Mouse (Mus musculus): ENCODE results near the gene Eif4a1. TPM values are rescaled to one million over a fixed set of nuclear protein-coding genes. Genes with fewer than 3 reads are reported as not detected.
A peak's percentile ranks its signal among the peaks of the same experiment; 100 is the strongest.

Eif4a1 gene
- polyA plus RNA-seq, 1 experiment = 540 TPM

GRCm38 (mm10) chr11:69685526-69686148, 13.4 kb upstream of the Eif4a1 start, which contains the start of gene Tnfsf13:
Gene Tnfsf13 (minus strand): TSS chr11:69685784.
- Histone ChIP-seq H3K4me3 (replicated peaks; ENCODE audit: control insufficient read depth, low read depth, low read length) (peak within 1 kb of the TSS; percentile 38), H3K4me1 (ENCODE audit: control insufficient read depth, insufficient read depth, low read length) (peaks cover 3% of the 10 kb centered on the region), H3K27ac (ENCODE audit: control insufficient read depth, insufficient read depth, low read depth, low read length, poor library complexity) (peak within 1 kb of the TSS; percentile 86)
- TF ChIP-seq CTCF (IDR thresholded peaks at IDR 0.05; ENCODE audit: control insufficient read depth, insufficient read depth, low read length) (no peak), POLR2A (IDR thresholded peaks at IDR 0.05; ENCODE audit: borderline replicate concordance, control insufficient read depth, low read depth, low read length) (no peak; the same call in 1 of the 2 replicates)
- WGBS = 17% methylated on average over 10 of the region's 10 CpGs

- TF ChIP-seq POLR2A (IDR thresholded peaks at IDR 0.05; ENCODE audit: borderline replicate concordance, control insufficient read depth, low read depth, low read length) (no peak), CTCF (IDR thresholded peaks at IDR 0.05; ENCODE audit: control insufficient read depth, insufficient read depth, low read length) (no peak)
- Histone ChIP-seq H3K4me3 (replicated peaks; ENCODE audit: control insufficient read depth, low read depth, low read length) (peak overlapping the region; percentile 19), H3K4me1 (ENCODE audit: control insufficient read depth, insufficient read depth, low read length) (peaks cover 3% of the 10 kb centered on the region), H3K27ac (ENCODE audit: control insufficient read depth, insufficient read depth, low read depth, low read length, poor library complexity) (peak overlapping the region; percentile 86)
- WGBS = 56% methylated on average over 6 of the region's 6 CpGs
Measured at GRCm38 (mm10) chr11:69684936-69685335, 12.7 kb upstream of the Eif4a1 start.

- TF ChIP-seq CTCF (IDR thresholded peaks at IDR 0.05; ENCODE audit: control insufficient read depth, insufficient read depth, low read length) (no peak), POLR2A (IDR thresholded peaks at IDR 0.05; ENCODE audit: borderline replicate concordance, control insufficient read depth, low read depth, low read length) (no peak)
- H3K27ac ChIP-seq (ENCODE audit: control insufficient read depth, insufficient read depth, low read depth, low read length, poor library complexity) = peak overlapping the region; percentile 9
- peaks cover 3% of the 10 kb centered on the region for H3K4me1 ChIP-seq (ENCODE audit: control insufficient read depth, insufficient read depth, low read length)
- 62% methylated on average over 12 of the region's 12 CpGs for WGBS
- H3K4me3 ChIP-seq (replicated peaks; ENCODE audit: control insufficient read depth, low read depth, low read length) = peak overlapping the region; percentile 39
Measured at GRCm38 (mm10) chr11:69684128-69684745, 12.0 kb upstream of the Eif4a1 start.

GRCm38 (mm10) chr11:69683576-69683975, 11.4 kb upstream of the Eif4a1 start:
- TF ChIP-seq POLR2A (IDR thresholded peaks at IDR 0.05; ENCODE audit: borderline replicate concordance, control insufficient read depth, low read depth, low read length) = no peak
- 78% methylated on average over 7 of the region's 7 CpGs for WGBS
- Histone ChIP-seq H3K4me3 (replicated peaks; ENCODE audit: control insufficient read depth, low read depth, low read length) (no peak overlapping the region), H3K4me1 (ENCODE audit: control insufficient read depth, insufficient read depth, low read length) (peaks cover 3% of the 10 kb centered on the region), H3K27ac (ENCODE audit: control insufficient read depth, insufficient read depth, low read depth, low read length, poor library complexity) (no peak overlapping the region)

GRCm38 (mm10) chr11:69682840-69683533, 10.8 kb upstream of the Eif4a1 start:
- Histone ChIP-seq H3K4me3 (replicated peaks; ENCODE audit: control insufficient read depth, low read depth, low read length) (no peak overlapping the region), H3K4me1 (ENCODE audit: control insufficient read depth, insufficient read depth, low read length) (peaks cover 3% of the 10 kb centered on the region), H3K27ac (ENCODE audit: control insufficient read depth, insufficient read depth, low read depth, low read length, poor library complexity) (no peak overlapping the region)
- WGBS = 32% methylated on average over 12 of the region's 12 CpGs
- no peak for TF ChIP-seq POLR2A (IDR thresholded peaks at IDR 0.05; ENCODE audit: borderline replicate concordance, control insufficient read depth, low read depth, low read length)
- TF ChIP-seq CTCF (IDR thresholded peaks at IDR 0.05; ENCODE audit: control insufficient read depth, insufficient read depth, low read length) = peak; percentile 94

GRCm38 (mm10) chr11:69682209-69682839, 10.1 kb upstream of the Eif4a1 start:
- WGBS = 20% methylated on average over 24 of the region's 24 CpGs
- H3K4me3 ChIP-seq (replicated peaks; ENCODE audit: control insufficient read depth, low read depth, low read length) = peak overlapping the region; percentile 76
- H3K4me1 ChIP-seq (ENCODE audit: control insufficient read depth, insufficient read depth, low read length) = peaks cover 3% of the 10 kb centered on the region
- TF ChIP-seq CTCF (IDR thresholded peaks at IDR 0.05; ENCODE audit: control insufficient read depth, insufficient read depth, low read length) = no peak
- no peak for TF ChIP-seq POLR2A (IDR thresholded peaks at IDR 0.05; ENCODE audit: borderline replicate concordance, control insufficient read depth, low read depth, low read length)
- H3K27ac ChIP-seq (ENCODE audit: control insufficient read depth, insufficient read depth, low read depth, low read length, poor library complexity) = peak overlapping the region; percentile 90

GRCm38 (mm10) chr11:69681314-69682208, 9.3 kb upstream of the Eif4a1 start, which contains the start of gene Senp3:
Gene Senp3 (minus strand): TSS chr11:69682084.
- Histone ChIP-seq H3K4me1 (ENCODE audit: control insufficient read depth, insufficient read depth, low read length) (peaks cover 3% of the 10 kb centered on the region), H3K4me3 (replicated peaks; ENCODE audit: control insufficient read depth, low read depth, low read length) (peak within 1 kb of the TSS; percentile 76), H3K27ac (ENCODE audit: control insufficient read depth, insufficient read depth, low read depth, low read length, poor library complexity) (peak within 1 kb of the TSS; percentile 90)
- under 1% methylated on average over 78 of the region's 80 CpGs for WGBS
- TF ChIP-seq CTCF (IDR thresholded peaks at IDR 0.05; ENCODE audit: control insufficient read depth, insufficient read depth, low read length) (no peak), POLR2A (IDR thresholded peaks at IDR 0.05; ENCODE audit: borderline replicate concordance, control insufficient read depth, low read depth, low read length) (peak; percentile 85)

Measured in bone marrow, adult 2 months (tissue).